Mouse (Mus musculus) brain, adult 2 months (tissue): ENCODE data around the gene Zfp11.
"Not testable (repeated sequence)": the region's sequence is repeated elsewhere in the genome, so short reads cannot be mapped to it uniquely, and the experiment has no call there.

ENCODE experiments used
- DNase-seq: peaks from one replicate; pipeline ENCODE4 v3.0.0; 2011; ENCODE audit warnings: low read depth, low spot score

Zfp11 gene

DNA sequence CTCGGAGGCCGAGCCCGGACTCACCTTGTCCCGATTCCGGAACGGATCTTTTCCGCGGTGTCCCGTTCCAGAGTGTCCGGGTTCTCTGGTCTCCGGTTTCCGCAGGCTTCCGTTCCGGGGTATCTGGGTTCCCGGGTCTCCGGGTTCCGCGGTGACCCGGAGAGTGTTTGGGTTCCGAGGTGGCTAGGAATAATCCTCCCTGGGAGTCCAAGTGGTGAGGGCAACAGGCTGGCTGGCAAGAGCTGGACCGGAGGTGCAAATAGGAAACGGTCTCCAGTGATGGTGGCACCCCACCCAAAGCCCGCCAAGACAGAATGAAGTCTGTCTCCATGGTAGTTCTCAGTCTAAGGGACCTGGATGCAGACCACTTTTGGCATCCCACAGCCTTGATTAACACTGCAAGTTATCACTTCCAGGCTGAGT is at the start of gene Zfp11:
Gene Zfp11, minus strand, starts transcription at position 64 of the 423 bp plus-strand sequence.
- peak; percentile 93 for DNase-seq

DNA sequence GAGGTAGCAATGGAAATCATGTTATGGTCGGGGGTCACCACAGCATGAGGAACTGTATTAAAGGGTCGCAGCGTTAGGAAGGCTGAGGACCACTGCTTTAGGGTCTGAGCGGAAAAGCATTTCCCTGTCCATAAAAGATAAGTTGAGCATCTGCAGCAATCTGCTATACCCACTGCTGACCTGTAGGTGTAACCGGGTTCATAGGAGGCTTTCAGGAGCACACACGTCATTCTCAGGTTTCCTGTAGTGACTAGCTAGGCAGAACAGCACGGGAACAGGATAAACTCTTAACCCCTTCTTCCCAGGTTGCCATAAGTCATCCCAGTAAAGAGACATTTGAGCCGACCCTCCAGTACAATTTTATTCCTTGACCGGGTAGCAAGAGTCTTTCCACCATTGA is 47.1 kb upstream of the Zfp11 start:
- DNase-seq, result no peak

DNA sequence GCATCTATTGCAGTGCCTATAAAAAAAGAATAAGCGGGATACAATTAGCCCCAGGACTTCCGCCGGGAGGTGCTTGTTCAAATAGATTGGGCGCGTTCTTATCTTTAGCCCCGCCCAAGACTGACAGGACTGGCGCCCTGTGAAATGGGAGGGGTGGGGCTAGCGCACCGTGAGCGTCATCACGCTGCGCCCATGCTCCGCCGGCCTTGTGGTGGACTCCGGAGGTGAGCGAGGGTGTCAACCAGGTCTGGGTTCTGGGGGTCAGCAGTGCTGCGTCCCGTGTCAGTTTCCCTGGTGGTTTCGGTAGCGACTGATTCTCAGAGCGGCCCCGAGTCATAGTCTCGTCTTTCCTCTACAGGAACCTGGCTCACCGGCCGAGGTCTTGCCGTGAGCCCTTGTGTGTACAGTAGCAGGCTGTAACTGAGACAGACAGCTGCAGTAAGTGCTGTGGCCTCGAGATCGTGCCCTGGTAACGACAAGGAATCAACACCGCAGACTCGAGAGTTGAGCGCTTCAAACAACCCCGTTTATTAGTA is 45.5 kb upstream of the Zfp11 start, which contains the start of gene Mrps17:
Gene Mrps17, plus strand, starts transcription at position 172 of the 536 bp plus-strand sequence.
- peak; percentile 98 for DNase-seq

DNA sequence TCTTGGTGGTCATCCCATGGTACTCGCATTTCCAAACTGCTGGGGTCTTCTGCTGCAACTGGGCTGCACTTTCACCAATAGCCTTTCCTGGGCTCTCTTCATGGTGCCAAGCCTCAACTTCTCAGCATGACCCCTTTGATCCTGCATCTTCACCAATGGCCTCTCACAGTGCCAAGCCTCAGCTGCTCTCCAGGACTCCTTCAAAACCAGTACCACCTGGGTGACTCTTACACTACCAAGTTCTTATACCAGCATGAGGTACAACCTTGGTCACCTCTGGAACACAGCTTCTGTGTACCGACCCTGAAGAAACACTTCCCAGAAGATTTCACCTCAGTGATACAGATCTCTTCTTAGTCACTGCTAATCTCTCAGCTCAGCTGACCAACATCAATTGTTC is 38.5 kb upstream of the Zfp11 start, which contains the start of gene Sept14:
Gene Sept14, minus strand, starts transcription at position 101 of the 400 bp plus-strand sequence.
- DNase-seq, result no peak

DNA sequence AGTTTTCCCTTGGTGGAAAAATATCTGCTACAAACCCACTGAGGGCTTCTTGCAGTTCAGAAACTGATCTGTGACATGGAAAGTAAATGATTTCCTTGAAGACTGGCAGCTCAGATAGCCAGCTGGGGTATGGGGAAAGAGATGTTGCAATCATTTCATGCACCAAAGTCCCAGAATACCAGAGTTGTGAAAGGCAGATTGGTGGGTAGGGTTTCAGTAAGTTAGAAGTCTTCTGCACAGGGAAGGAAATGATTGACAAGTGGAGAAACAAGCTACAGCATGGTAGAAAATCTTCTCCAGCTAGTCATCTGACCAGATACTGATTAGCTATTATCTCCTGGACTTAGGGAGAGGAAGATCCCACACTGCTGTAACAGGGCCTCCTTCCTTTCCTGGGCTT is 33.5 kb upstream of the Zfp11 start:
- no peak for DNase-seq

DNA sequence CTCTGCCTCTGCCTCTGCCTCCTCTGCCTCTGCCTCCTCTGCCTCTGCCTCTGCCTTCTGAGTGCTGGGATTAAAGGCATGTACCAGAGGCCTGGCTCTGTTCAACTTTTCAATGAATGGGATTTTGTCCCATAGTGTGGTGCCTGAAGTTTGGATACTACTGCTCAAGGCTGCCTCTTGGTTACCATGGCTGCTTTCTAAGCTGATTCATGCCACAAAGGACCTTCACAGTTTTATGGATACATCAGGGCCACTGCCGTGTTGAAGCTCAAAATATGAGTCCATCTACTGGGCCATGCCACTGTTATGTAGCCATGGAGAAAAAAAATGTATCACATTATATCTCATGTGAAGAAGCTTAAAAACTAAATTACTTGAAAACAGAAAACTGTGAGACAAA is 31.8 kb upstream of the Zfp11 start:
- no peak for DNase-seq

DNA sequence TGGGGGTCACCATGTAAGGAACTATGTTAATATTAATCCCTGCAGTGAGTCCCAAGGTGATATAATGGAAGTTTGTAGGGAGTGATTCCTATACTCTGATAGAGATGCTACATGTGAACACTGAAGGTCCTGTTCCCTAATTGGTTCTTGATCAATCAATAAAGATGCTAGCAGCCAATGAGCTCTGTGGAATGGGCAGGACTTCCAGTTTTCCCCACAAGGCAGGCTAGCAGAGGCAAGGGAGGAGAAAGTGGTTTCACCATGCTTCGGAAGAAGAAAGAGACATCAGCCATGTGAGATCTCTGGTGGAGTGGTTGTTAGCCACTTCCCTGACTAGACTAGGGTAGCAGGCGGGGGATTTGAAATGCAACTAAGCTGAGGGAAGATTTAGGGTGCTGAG is 30.6 kb upstream of the Zfp11 start:
- peak; percentile 15 for DNase-seq

DNA sequence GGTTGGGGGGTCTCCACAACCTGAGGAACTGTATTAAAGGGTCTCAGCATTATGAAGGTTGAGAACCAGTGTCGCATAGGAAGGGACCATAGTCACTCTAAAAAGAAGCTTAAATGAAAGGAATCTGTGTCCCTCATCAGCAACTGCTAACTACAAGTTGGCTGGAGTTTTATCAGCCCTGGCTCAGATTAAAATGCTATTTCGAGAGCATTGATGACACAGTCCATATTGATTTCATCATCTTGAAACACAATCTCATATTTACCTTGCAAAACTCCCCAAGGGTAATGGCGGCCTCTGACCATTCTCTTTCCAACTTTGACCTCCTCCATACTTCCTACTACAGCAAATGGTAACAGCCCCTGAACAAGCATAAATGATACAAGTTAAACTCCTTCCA is 20.6 kb upstream of the Zfp11 start:
- no peak for DNase-seq

DNA sequence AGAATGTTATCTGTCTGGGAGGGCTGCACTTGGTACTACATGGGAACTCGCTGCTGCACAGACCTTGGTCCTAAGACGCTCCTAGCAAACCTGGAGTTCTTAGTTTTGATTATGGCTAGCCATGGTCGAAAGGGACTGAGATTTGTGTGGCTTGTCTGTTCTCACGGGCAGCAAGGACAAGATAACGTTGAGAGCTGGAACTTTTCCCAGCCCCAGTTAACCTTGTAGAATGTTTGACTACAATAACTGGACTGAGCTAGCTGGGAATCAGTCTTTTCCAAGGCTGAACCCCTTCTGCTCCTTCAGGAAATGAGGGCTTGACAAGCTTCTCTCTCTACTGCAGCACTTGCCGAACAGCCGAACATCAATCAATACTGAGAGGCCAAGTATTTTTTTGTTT is 17.7 kb upstream of the Zfp11 start:
- no peak for DNase-seq

DNA sequence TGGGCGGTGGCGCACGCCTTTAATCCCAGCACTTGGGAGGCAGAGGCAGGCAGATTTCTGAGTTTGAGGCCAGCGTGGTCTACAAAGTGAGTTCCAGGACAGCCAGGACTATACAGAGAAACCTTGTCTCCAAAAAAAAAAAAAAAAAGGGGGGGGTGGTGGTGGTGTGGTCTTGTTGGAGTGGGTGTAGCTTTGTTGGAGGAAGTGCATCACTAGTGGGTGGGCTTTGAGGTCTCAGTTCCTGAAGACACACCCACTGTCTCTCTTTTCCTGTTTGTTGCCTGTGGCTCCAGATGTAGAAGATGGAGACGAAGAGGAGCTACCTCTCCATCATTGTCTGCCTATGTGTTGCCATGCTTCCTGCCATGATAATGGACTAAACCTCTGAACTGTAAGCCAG is 15.2 kb upstream of the Zfp11 start:
- DNase-seq, result not testable (repeated sequence)

DNA sequence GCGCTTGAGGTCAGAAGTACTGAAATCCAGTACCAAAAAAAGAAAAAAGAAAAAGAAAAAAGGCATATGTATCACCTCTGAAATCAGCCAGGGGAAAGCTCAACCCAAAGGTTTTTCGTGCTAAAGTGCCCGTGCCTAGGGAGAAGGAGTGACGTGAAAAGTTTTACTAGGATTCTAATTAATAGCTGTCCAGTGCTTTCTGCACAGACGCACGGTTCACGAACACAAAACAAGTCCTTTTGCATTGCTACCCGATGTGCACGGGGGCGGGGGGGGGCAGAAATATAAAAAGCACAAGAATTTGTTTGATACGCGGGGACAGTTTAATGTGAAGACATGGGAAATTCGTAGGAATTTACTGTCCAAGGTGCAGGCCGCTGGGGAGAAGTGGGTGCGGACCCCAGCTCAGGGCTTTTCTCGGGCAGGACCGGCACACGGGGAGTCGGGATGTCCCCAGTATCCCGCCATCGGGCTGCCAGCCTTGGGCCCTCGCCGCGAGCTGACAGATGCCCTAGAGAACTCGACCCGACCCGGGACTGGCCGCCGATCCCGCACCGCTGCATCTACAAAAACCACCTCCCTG is 355 bp downstream of the Zfp11 start:
- peak; percentile 17 for DNase-seq

DNA sequence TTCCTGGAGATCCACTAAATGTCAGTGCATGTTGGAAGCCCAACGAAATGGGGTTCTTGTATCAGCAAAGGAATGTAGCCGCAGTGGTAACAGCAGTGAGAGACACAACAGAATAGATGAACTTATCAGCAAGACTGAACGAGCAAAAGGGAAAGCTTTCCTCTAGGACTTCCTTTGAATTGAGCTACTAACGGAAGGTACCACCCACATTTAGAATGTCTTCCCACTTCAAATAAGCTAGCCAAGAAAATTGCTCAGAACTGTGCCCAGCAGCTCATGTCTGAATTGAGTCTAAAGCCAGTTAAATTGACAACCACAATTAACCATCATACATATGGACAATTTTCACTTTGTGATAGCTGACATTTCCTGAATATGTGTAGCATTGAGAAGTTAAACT is 2.0 kb downstream of the Zfp11 start:
- peak; percentile 63 for DNase-seq

DNA sequence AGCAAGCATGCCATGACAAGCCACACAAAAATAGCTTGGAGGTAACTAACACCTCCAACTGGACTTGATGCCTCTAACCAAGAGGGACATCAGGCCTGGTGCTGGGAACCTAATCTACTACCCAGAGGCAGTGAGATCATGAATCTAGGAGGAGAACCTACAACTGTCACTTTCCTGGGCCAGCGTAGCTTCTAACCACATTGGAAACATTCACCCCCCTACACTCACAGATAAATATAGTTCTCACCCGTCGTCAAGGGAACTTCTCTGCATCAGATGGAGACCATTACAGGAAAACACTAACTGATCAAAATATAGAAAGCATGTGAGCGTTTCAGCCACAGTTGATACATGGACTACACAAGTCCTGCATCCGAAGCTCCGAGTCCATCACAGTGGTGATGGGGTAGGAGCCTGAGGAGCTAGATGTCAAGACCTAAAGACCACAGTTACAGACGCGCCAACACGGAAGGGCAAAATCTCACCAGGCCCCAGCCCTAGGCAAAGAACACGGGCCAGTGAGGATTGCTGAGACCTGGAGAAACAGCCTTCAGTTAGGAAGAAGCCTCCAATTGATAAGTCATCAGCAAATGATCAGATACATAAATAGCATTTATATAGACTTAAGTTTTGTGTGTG is 3.5 kb downstream of the Zfp11 start:
- DNase-seq, result peak; percentile 63

DNA sequence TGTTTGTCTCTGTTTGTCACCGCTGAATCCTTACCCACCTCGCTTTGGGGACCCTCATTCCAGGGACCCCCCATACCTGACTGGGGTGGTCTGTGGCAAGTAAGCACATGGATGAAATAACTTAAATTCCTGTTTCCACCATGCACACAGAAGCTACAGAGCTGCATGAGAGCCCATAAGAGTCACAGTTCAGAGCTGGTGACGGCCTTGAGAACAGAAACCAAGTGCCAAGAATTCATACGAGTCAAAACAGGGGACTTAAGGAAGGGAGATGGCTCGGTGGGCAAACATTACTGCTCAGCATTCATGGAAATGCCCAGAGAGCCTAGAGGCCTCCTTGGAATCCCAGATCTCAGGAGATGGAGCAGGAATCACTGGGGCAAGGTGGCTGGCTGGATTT is 5.8 kb downstream of the Zfp11 start:
- no peak for DNase-seq

DNA sequence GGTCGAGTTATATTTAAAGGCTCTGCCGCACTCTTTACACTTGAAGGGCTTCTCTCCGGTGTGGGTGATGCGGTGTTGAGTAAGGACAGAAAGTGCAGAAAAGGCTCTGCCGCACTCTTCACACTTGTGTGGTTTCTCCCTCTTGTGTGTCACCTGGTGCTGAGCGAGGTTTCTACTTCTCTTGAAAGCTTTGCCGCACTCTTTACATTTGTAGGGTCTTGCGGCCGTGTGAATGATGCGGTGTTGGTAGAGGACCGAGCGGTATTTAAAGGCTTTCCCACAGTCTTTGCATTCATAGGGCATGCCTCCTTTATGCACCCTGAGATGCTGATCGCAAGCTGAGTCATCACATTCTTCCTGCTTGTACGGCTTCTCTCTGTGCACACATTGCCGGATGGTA is 12.0 kb downstream of the Zfp11 start:
- DNase-seq, result peak; percentile 34

DNA sequence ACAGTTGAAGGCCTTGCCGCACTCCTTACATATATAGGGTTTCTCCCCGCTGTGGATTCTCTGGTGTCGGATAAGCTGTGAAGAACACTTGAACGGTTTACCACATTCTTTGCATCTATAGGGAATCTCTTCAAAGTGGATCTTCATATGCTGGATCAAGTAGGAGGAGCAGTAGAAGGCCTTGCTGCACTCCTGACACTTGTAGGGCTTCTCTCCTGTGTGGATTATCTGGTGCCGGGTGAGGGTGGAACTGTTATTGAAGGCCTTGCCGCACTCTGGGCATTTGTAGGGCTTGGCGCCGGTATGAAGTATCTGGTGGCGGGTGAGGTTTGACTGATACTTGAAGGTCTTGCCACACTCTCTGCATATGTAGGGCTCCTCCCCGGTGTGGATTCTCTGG is 12.9 kb downstream of the Zfp11 start:
- no peak for DNase-seq

DNA sequence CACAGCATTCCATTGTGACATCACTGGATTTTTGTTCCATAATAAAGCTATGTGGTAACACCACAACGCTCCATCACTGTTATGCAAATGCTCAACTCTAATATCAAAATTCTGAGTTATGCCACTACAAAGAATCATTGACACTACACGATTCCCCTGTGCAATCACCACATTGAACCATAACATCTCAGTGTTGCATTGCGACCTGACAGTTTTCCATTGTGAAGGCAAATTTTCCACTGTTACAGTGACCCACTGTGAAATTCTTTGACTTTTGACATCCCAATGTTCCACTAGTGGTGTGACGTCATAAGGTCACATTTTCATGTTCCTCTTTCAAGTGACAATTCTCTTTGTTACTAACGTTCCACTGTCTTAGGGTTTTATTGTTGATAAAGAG is 19.0 kb downstream of the Zfp11 start:
- DNase-seq, result no peak

DNA sequence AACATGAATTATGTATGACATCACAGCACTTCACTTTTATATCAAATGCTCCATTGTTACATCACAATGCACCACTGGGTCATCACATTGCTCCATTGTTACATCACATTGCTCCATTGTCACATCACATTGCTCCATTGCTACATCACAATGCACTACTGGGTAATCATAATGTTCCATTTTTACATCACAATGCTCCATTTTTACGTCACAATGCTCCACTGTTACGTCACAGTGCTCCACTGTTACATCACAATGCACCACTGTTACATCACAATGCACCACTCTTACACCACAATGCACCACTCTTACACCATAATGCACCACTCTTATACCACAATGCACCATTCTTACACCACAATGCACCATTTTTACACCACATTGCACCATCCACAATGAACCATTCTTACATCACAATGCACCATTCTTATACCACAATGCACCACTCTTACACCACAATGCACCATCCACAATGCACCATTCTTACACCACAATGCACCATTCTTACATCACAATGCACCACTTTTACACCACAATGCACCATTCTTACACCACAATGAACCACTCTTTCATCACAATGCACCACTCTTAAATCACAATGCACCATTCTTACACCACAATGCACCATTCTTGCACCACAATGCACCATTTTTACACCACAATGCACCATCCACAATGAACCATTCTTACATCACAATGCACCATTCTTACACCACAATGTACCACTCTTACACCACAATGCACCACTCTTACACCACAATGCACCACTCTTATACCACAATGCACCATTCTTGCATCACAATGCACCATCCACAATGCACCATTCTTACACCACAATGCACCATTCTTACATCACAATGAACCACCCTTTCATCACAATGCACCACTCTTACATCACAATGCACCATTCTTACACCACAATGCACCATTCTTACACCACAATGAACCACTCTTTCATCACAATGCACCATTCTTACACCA is 37.3 kb downstream of the Zfp11 start:
- DNase-seq, result not testable (repeated sequence)

DNA sequence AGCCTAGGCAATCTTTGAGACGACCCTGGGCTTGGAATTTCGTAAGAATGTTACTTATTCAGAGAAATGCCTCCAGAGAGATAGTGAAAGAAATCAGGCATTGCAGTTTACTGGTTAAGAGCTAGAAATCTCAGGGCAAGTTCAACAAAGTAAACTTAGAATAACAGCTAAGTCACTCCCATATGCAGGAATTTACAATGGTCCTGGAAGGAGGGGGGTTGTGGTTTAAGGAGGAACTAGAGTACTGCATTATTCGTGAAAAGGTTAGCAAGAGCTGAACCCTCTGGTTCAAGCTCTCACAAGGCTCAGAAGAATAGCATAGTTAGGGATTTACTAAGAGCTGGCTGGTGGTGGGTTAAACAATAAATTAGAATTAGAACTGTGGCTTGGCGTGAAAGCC is 43.3 kb downstream of the Zfp11 start:
- DNase-seq, result not testable (repeated sequence)

DNA sequence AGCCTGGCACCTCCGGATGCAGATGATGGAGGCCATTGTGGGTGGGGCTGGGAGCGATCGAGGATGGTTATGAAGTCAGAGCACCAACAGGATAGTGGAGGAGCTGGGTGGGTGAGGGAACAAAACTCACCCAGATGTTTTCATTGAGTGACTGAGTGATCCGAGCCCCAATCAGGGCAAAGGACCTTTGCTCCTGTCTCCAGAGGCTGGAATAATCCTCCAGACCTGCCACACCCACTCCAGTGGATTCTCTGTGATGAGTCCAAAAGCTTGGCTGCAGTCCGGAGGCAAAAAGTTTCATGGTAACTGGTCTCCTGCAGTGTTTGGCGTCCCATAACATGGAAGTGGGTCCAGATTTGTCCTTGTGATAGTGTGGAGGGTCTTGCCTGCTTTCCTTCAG is 43.8 kb downstream of the Zfp11 start:
- no peak for DNase-seq

DNA sequence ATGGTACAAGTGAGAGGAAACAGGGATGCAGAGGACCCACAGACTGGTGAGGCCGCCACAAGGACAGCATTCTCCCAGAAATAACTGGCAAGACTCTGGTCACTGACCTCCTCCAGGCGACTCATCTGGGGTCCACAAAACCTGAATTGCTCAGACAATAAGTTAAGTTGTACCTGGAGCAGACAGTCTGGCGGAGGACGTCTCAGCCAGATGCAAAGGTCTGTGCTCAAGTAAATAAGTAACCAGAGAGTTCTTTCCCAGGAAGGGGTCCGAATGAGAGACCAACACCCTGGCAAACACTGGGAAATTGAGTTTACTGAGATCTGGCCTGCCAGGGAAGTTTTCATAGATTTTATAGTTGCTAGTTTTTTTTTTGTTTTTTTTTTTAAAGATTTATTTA is 48.5 kb downstream of the Zfp11 start:
- no peak for DNase-seq

DNA sequence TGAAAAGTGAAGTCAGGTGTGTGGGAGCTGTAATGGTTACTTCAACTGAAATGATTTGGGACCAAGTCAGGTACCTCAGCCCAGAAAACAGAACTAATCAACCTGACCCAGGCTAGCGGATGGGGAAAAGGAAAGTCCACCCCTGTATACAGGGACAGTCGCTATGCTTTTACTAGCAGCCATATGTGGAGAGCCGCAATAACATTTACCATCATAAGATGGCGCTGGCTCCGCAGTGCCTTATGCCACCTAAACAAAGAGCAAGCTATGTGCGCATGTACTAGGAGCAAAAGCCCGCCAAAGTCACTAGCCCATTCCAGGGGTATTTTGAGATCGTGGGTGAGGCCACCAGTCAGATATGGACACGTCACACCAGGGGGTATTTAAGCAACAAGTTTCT is 49.3 kb downstream of the Zfp11 start:
- DNase-seq, result not testable (repeated sequence)
